1 mouse cellular context compared by ENCODE assay signal in the genomic region with DNA sequence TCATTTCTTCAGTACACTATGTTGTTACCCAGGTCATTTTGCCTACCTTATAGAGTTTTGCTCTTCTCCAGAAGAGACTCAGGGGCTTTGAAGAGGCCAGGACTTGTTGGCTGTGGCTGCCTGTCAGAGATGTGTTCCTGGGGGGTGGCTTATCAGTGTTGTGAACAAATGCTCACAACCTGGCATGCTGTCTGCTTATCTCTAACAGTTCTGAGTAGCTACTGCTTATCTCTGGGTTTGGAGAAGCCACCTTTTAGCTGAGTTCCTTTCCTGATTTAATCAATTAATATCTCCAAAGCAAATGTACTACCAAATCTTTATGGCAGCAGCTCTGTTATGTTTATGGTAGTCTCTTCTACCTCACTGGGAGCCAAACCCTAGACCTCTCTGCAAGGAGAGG.
TF ChIP-seq lines count a peak whose summit lies in the region.

No protein-coding gene starts in this region.

TF ChIP-seq in MEL, 35 proteins besides CTCF, POLR2A, EP300 and RAD21 (continued from another document):
- TF ChIP-seq POLR2AphosphoS2 (IDR thresholded peaks at IDR 0.05; ENCODE audit: low read length) (peak; percentile 67; the same call in 1 of the 2 replicates), GABPA (IDR thresholded peaks at IDR 0.05; ENCODE audit: low read depth, low read length) (no peak), JUND (IDR thresholded peaks at IDR 0.05; ENCODE audit: low read depth, low read length) (peak; percentile 54; the same call in 1 of the 2 replicates), ELF1 (IDR thresholded peaks at IDR 0.05; ENCODE audit: low read depth, low read length) (peak; percentile 38; the same call in 1 of the 2 replicates), MEF2A (IDR thresholded peaks at IDR 0.05; ENCODE audit: extremely low read depth, insufficient replicate concordance, low read depth, low read length, poor library complexity, severe bottlenecking) (no peak), ZMIZ1 (IDR thresholded peaks at IDR 0.05; ENCODE audit: low read depth, low read length) (0 out of 2 replicates have a peak, but pooled peaks have one; percentile 52), MAZ (IDR thresholded peaks at IDR 0.05; ENCODE audit: low read depth, low read length) (peak; percentile 92), TBP (IDR thresholded peaks at IDR 0.05; ENCODE audit: low read depth, low read length) (peak; percentile 54; the same call in 1 of the 2 replicates), RCOR1 (IDR thresholded peaks at IDR 0.05; ENCODE audit: low read depth, low read length) (peak; percentile 99), E2F4 (IDR thresholded peaks at IDR 0.05; ENCODE audit: borderline replicate concordance, low read depth, low read length) (no peak), NELFE (IDR thresholded peaks at IDR 0.05; ENCODE audit: low read depth, low read length) (no peak), BHLHE40 (IDR thresholded peaks at IDR 0.05; ENCODE audit: borderline replicate concordance, low read depth, low read length) (peak; percentile 87)
